Mouse (Mus musculus) cerebellum, postnatal 25 days (tissue): ENCODE measurements around the gene Pdgfra.
A peak's percentile ranks its signal among the peaks of the same experiment; 100 is the strongest.

Experiments used
- DNase-seq, 2 experiments: peaks; one replicate each; pipeline ENCODE4 v3.0.0; 2021; ENCODE audit warnings: mixed read lengths in 2 of 2

Pdgfra gene

DNA sequence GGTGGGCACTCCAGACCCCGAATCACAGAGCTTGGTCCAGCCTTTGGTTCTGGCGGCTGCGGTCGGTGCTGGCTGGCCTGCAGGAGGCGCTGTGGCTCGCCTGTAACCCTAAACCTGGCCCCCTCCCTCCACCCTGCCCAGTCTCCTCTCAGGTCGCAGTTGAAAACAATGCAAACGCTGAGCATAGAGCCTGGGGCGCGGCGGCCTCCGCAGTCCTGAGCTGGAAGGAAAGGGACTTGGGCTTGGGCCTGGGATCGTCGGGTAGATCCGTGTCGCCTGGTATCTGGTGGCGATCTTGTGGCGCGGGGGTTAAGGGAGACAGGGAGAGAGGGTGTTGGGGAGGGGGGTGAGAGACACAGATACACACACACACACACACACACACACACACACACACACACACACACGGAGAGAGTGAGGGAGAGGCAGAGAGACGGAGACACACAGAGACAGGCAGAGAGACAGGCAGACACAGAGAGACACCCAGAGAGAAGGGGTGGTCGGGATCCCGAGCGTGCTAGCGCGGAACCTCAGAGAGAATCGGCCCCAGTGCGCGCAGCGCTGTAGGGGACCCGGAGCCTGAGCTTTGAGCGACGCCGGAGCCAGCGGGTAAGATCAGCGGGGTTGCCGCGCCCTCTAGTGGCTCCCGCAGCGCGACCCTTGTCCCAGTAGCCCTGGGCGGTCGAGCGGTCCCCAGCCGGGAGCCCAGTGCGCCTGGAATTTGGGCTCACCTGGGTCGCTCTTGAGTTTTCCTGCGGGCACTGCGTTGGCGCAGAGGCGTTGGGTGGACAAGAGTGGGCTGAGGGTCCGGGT lies 3.9 kb downstream of the Pdgfra start:
- DNase-seq, result peak; percentile 53 to 69

DNA sequence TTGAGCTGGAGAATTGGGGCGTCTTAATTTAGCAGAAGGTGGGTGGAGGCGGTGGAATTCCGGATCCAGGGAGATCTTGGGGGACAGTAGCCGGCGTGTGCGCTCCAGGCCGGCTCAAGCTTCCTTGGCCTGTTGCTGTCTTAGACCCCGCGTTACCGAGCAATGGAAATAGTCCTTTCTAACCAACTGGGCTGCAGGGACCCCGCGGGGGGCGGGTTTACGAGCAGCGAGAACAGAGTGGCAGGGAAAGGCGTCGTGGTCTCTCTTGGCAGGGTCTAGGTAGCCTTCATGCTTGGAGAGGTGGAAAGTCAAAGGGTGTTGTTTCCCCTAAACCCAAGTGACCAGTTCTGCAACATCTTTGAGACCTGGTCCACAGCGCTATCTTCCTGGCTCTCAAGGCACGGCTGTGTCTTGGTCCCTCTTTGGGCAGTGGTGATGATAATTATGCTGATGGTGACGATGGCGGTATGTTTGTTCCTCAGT lies 4.5 kb downstream of the Pdgfra start:
- no peak for DNase-seq

GRCm38 (mm10) chr5:75157038-75157437 lies 4.9 kb downstream of the Pdgfra start:
- DNase-seq, result peak; percentile 50 to 69

- no peak for DNase-seq
Measured at GRCm38 (mm10) chr5:75160530-75161170, 8.6 kb downstream of the Pdgfra start.

DNA sequence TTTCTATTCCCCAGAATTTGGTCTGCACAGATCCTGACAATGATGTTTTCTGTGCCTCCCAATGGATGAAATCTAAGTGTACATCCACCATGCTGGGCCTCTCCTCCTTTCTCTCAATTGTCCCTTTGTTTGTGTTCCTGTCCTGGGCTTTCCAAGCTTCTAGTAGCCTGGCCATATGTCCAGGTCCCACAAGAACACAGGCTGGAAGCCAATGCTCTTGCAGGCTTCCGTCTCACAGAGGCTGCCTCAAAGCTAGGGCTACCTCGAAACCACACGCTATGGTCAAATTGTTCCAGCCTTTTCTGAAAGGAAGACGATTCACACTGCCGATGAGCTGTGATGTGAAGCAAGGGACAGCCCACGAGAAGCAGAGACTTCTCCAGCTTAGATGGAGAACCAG lies 9.5 kb downstream of the Pdgfra start:
- DNase-seq, result no peak

- no peak for DNase-seq
Measured at GRCm38 (mm10) chr5:75163289-75163951, 11.3 kb downstream of the Pdgfra start.

- DNase-seq, result no peak
Measured at GRCm38 (mm10) chr5:75164688-75165087, 12.6 kb downstream of the Pdgfra start.

DNA sequence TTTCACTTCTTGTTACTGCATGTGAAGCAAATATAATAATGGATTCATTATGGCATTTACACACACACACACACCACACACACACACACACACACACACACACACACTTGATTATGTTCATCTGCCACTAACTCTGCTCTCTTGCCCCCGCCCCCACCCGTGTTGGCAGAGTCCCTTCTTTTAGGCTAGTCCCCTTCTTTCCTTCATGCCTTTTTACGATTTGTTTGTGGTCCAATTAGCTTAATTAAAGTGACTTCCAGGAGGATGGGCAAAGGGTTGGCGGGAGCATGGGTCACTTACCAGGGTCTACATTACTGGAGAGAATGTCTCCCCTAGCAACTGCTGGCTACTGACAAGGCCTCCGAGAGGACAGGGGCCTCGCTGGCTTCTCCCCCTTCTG lies 17.7 kb downstream of the Pdgfra start:
- no peak for DNase-seq

DNA sequence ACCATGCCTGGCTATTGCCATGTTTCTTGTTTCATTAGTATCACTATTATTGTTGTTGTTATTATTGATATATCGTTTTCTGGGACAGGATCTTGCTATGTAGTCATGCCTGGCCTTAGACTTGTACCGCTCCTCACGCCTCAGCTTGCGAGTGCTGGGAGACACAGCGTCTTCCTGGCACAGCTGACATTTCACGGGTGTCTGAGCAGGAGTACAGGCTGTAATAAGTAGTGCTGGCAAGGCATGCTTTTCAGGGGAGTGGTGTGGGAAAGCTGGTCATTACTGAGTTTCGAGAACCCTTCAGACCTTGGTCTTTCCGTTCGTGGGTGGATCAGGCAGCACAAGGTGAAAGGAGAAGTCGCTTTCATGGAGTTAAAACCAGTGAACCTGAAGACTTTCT lies 19.8 kb downstream of the Pdgfra start:
- DNase-seq, result peak in 1 of 2 experiments; percentile 18

DNA sequence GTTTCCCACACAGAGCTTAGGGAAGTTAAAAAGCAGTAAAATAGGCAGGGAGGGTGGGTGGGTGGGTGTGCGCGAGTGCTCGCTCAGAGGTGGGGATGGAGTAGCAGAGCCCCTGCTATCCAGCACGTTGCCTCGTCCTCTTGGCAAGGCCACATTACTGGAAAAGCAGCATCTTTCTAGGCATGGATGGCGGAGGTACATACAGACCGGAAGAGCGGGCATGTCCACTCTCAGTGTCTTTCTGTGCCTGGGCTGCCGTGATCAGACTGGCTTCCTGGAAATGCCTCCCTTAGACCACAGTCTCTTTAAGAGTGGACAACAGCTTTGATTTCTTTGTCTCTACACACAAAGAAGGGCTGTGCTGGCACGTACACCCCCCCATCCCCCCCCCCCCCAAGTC lies 27.2 kb downstream of the Pdgfra start:
- no peak for DNase-seq

GRCm38 (mm10) chr5:75179726-75180290 lies 27.7 kb downstream of the Pdgfra start:
- DNase-seq, result peak; percentile 53 to 69

DNA sequence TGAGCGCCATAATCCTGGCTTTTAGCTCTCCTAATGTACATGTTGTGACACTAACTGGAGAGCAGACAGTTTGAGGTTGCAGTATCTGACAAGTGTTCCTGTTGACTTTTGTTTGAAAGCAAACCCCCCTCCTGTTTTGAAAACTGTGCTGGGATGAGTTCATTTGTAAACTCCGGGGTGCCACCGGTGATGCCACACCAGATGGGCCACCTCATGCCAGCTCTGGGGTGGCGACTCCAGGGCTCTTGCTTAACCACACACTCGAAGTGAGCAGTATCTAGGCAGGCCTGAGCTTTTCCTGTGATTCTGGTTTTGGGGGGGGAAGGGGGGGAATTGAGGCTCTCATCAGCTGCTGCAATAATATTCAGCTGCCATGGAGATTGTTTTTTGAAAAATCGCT lies 31.6 kb downstream of the Pdgfra start:
- no peak for DNase-seq

DNA sequence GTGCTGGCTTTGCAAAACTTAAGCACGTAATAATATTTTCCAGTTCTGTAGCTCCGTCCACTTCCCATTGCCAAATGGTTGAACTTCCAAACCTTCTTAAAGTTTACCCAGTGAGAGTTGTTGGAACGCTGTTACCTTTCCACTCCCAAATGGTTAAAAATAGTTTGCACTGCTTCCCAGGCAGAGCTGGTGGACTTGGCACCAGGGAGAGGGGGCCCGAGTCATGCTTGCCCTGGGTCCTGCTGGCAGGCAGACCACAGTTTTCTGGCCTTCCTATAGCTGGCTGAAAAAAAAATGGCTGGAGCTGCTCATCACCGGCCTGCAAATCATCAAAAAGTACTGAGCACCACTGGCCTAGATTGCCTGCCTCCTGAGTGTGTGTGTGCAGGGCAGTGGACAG lies 32.0 kb downstream of the Pdgfra start:
- DNase-seq, result no peak

GRCm38 (mm10) chr5:75184693-75185235 lies 32.7 kb downstream of the Pdgfra start:
- DNase-seq, result no peak

GRCm38 (mm10) chr5:75185584-75185983 lies 33.5 kb downstream of the Pdgfra start:
- DNase-seq, result no peak

DNA sequence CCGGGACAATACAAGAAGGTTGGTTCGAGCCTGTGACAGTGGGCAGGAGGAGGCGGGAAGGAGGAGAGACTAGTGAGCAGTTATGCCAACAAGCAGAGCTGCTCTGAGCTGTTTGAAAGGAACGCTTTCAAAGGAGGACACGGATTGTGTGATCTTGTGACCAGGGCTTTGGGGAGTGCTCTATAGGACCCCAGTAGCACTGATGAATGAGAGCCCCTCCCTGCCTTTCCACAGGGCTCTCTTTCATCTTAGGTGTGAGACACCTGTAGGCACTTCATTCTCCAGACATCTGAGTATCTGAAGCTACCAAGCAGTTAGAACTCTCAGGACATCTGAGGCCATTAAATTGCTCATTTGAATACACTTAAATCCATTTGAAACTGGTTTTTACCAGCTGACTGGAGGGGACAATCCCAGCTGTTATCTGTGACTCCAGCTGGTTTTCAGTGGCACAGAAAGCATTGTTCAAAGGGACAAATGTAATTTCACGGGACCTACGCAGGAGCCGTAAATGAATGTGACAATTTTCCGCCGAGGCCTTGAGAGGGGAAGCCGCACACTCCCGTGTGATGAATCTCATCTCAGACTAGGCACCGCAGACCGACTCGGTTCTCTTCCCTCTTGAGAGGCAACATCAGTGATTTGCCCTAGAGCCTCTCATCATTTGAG lies 37.4 kb downstream of the Pdgfra start:
- no peak for DNase-seq

- no peak for DNase-seq
Measured at GRCm38 (mm10) chr5:75193107-75193506, 41.0 kb downstream of the Pdgfra start.

DNA sequence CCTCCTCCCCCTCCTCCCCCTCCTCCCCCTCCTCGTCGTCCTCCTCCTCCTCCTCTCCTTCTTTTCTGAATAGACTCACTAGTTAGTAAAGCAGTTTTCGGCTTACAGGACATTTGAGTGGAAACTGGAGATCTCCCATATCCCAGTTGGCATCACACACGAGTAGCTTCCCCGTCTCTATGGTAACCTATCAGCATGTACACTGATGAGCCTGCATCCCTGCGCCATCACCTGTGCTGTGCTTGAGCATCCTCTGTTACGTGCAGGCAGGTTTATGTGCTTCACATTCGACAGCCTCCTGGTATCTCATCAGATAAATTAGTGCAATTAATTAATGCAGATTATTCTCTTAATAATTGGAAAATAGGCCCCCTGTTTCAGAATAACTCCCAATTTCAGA lies 46.3 kb downstream of the Pdgfra start:
- DNase-seq, result no peak

GRCm38 (mm10) chr5:75199698-75200365 lies 47.7 kb downstream of the Pdgfra start:
- DNase-seq, result no peak

- DNase-seq, result no peak
Measured at GRCm38 (mm10) chr5:75200366-75200724, 48.3 kb downstream of the Pdgfra start.

DNA sequence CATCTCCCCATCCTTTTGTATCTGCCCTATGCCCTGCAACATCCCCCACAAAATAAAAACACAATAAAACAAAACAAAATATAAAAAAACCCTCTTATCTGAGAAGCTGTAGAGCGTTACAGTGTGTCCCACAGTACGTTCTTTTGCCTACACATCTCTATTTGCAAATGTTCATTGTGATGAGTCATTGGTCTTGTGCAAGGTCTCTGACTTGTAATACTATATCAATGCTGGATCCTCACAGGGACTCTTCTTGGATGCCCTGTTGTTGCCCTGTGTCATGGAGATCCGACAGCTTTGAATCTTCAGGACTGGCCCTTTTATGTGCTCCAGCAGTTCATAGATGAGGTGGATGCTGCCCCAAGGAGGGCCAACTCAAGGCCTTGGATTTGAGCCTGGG lies 55.8 kb downstream of the Pdgfra start:
- DNase-seq, result no peak

DNA sequence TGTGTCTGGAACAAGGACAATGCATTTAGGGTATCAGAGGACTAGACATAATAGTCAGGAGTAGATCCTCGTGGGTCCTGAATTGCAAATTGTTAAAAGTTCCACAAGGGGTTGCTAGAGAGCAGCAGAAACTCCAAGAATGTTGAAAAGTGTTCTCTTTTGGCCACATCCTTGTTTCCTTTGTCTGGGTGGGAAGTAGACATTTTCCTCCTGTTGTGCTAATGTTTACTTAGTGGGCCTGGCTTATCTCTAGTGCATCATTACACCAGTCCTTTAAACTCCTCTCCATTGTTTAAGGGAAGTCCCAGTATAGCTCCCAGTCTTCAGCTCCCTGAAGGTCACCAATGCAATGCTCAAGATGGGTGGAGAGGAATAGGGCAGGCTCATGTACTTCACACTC lies 57.9 kb downstream of the Pdgfra start:
- DNase-seq, result no peak
